Mouse (Mus musculus) Muller cell, postnatal 12 days (primary cell): ENCODE measurements at regions not wholly inside any gene's neighbourhood (a gene's known extent, or its start where the extent isn't known, plus 50 kb on each side); places are given as distances from the start of the nearest gene placed in this dataset.

Source experiments
- DNase-seq: peaks from one replicate; pipeline ENCODE4 v3.0.0-alpha.2; 2015; ENCODE audit errors: inconsistent ontology term

GRCm38 (mm10) chr14:111971857-111972256 lies 297.0 kb downstream of the Slitrk5 start:
- DNase-seq, result no peak

- DNase-seq, result peak; percentile 90
These were observed 321.0 kb downstream of the Slitrk5 start for GRCm38 (mm10) chr14:111995809-111996458.

- DNase-seq, result peak; percentile 14
These were observed 327.2 kb downstream of the Slitrk5 start for GRCm38 (mm10) chr14:112002146-112002545.

GRCm38 (mm10) chr14:112002881-112003280 lies 328.0 kb downstream of the Slitrk5 start:
- DNase-seq, result no peak

DNA sequence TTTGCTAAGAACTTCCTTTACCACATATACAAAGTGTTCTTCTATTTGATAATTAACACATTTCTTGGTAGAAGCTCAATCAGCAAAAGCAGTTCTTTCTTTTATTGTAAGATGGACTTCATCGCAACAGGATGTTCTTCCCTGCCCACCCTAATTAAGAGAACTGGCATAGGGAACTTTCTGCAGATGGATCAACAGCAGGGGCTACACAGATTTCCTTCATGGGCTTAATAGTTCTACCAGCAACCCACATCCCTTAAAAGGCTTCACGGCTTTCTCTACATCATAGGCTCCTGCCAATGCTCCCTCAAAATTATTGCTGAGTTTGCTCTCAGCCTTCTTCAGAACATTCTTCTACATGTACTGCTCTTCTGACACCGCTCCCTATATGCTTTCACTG lies 333.8 kb downstream of the Slitrk5 start:
- no peak for DNase-seq

GRCm38 (mm10) chr14:112029331-112029730 lies 354.4 kb downstream of the Slitrk5 start:
- DNase-seq, result no peak

DNA sequence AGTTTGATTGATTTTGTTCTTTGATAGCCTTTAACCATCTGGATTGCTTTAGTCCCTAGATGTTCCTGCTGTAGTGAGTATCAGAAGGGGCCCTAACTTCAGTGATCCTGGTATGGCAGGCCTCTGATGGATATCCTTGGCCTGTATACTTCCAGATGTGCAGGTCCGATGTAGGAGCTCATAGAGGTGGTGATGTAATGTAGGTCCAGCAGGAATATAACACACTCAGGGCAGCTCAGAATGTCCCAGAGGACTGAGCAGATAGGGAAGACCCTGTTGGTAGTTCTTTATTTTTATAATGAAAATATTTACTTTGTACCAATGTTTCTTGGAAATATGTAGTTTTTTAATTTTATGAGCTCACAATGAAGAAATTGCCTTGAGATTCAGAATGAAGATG lies 400.2 kb downstream of the Slitrk5 start:
- no peak for DNase-seq
